Mouse (Mus musculus): ENCODE results near the gene Spout1.

The Spout1 gene

DNA sequence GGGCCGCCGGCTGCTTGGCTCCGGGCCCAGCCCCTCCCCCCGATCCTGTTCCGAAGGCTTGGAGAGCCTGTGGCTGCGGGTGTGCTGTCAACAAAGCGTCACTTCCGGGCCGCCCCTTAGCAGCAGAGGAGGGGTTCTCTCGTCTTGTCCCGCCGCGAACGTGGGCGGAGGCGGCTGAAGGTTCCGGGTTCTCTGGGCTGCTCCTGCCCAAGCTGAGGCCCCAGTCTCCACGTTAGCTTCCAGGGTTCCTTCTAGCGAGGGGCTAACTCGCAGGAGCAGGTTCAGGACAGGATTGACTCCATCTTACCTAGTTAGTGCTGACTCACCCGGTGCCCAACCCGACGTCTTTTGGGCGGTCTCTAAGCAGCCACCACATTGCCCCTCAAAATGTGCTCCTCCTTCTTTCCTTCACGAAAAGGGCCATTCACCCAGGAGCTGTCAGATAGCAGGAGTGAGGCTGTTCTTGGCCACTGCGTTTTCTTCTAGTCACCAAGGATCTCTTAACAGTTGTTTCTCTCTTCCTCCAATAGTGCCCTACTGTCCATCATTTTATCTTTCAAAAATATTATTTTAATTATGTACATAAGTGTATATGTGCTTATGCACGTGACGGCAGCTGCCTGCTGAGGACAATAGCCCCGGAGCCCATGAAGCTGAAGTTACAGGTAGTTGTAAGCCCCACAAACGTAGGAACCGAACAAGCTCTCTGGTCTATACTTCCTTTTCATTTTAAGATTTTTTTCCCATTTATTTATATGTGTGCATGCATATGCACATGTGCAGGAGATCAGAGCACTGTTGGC lies 53.6 kb downstream of the Spout1 start, which contains the start of gene Zer1:
Zer1 (minus strand) TSS at position 114 of the 803 bp plus-strand sequence.
- DNase-seq: peak; percentile 95

DNA sequence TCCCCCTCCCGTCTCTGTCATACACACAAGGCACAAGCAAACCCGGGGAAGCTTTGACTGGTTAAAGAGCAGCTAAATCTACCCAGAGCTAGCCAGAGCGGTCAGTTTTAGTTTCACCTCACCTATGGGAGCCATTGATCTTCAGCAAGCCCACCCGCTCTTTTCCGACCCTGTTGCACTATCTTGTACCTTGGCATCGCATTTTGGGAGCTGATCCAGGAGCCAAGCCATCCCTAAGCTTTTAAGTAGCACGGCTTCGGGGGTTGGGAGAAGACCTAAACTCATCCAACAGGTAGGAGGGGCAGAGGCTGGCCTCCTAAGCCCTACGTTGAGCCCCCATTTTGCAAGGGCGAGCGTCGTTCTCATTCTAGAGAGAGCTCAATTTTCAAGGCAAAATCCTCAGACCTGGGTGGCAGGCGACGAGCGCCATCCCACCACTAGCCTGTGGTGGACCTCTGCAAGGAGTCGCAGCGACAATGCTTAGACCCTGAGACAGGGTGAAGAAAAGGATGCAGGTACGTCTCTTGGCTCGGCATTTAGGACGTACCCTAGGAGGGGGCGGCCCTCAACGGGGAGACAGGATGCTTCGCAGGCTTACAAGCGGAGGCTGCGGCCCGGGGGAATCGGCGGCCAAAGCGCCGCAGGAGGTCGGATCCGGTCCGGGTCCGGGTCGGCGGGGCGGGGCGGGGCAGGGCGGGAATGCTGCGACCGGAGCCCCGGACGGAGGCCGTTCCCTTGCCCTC lies 54.4 kb downstream of the Spout1 start:
- DNase-seq: no peak

Data from thymus, postnatal 4 days (tissue).